Mouse (Mus musculus): ENCODE measurements around the gene Gpr152.

Gene Gpr152

GRCm38 (mm10) chr19:4150567-4151487 lies 11.2 kb downstream of the Gpr152 start:
- DNase-seq (ENCODE audit: low read depth): no peak

- no peak for DNase-seq (ENCODE audit: low read depth)
Measured at GRCm38 (mm10) chr19:4151488-4151860, 11.9 kb downstream of the Gpr152 start.

- DNase-seq (ENCODE audit: low read depth): no peak
Measured at GRCm38 (mm10) chr19:4151898-4152297, 12.3 kb downstream of the Gpr152 start.

GRCm38 (mm10) chr19:4152445-4153231 lies 13.1 kb downstream of the Gpr152 start:
- DNase-seq (ENCODE audit: low read depth): no peak

GRCm38 (mm10) chr19:4153232-4153654 lies 13.7 kb downstream of the Gpr152 start, which contains the start of gene Ptprcap:
TSS of gene Ptprcap (plus strand) at chr19:4153604.
- no peak for DNase-seq (ENCODE audit: low read depth)

GRCm38 (mm10) chr19:4154437-4155222 lies 15.0 kb downstream of the Gpr152 start:
- DNase-seq (ENCODE audit: low read depth): peak; percentile 69

- peak; percentile 46 for DNase-seq (ENCODE audit: low read depth)
Measured at GRCm38 (mm10) chr19:4155223-4156072, 15.9 kb downstream of the Gpr152 start.

GRCm38 (mm10) chr19:4156073-4156579 lies 16.5 kb downstream of the Gpr152 start:
- no peak for DNase-seq (ENCODE audit: low read depth)

GRCm38 (mm10) chr19:4156771-4157170 lies 17.2 kb downstream of the Gpr152 start:
- no peak for DNase-seq (ENCODE audit: low read depth)

GRCm38 (mm10) chr19:4159049-4159448 lies 19.5 kb downstream of the Gpr152 start:
- DNase-seq (ENCODE audit: low read depth): no peak

- DNase-seq (ENCODE audit: low read depth): peak; percentile 95
Measured at GRCm38 (mm10) chr19:4162646-4163542, 23.3 kb downstream of the Gpr152 start, which contains the start of gene Rps6kb2. TSS of gene Rps6kb2 (minus strand) at chr19:4163354.

- DNase-seq (ENCODE audit: low read depth): no peak
Measured at GRCm38 (mm10) chr19:4163543-4163887, 23.9 kb downstream of the Gpr152 start.

- no peak for DNase-seq (ENCODE audit: low read depth)
Measured at GRCm38 (mm10) chr19:4164100-4164499, 24.5 kb downstream of the Gpr152 start.

- no peak for DNase-seq (ENCODE audit: low read depth)
Measured at GRCm38 (mm10) chr19:4164721-4165120, 25.1 kb downstream of the Gpr152 start.

- DNase-seq (ENCODE audit: low read depth): no peak
Measured at GRCm38 (mm10) chr19:4166678-4167476, 27.3 kb downstream of the Gpr152 start.

- peak; percentile 99 for DNase-seq (ENCODE audit: low read depth)
Measured at GRCm38 (mm10) chr19:4169378-4169784, 29.8 kb downstream of the Gpr152 start.

- no peak for DNase-seq (ENCODE audit: low read depth)
Measured at GRCm38 (mm10) chr19:4169810-4170209, 30.2 kb downstream of the Gpr152 start.

- no peak for DNase-seq (ENCODE audit: low read depth)
Measured at GRCm38 (mm10) chr19:4170723-4171392, 31.3 kb downstream of the Gpr152 start.
